Mouse (Mus musculus) gonadal fat pad, adult 2 months (tissue): ENCODE measurements around the gene Tmem211. TPM values are rescaled to one million over a fixed set of nuclear protein-coding genes. Genes with fewer than 3 reads are reported as not detected.

ENCODE experiments used
- DNase-seq: peaks from one replicate; pipeline ENCODE4 v3.0.0-alpha.2; 2012; ENCODE audit warnings: low read depth
- polyA plus RNA-seq: library from polyadenylated mRNA; depleted of rRNA; stranded (reverse); fragments of >200 nt; gene quantifications from 2 replicates; pipeline ENCODE4 v1.2.3, GENCODE M21; 2012; rRNA removed

Tmem211 gene
- polyA plus RNA-seq, 1 experiment: not detected

DNA sequence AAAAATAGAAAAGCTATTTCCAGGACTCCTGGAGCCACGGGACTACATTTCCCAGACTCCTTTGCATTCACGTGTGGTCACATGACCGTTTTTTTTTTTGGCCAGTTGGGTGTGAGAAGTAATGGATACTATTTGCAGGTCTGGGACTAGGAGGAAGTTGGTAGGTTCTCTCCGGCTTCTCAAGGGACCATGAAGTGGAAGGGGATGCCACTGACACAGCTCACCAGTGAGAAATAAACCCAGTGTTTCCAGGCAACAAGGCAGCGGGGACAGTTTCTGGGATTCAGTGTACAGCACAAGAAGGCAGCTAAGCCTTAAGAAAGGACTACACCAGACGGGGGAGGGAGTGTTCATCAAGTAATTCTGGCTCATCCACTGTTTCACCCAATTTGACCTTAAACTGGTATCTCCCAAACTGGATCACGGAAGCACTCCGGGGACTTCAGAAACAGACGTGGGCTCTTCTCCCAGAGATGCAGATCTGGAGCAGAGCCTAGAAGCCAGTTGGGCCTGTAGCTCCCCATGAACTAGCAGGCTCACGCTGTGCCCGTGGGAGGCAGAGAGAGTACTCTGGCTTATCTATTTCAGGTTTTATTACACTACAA lies 44.6 kb downstream of the Tmem211 start:
- DNase-seq: no peak

GRCm38 (mm10) chr5:113275839-113276238 lies 49.1 kb downstream of the Tmem211 start:
- no peak for DNase-seq

- no peak for DNase-seq
Observed at GRCm38 (mm10) chr5:113280138-113280856, 53.6 kb downstream of the Tmem211 start.

DNA sequence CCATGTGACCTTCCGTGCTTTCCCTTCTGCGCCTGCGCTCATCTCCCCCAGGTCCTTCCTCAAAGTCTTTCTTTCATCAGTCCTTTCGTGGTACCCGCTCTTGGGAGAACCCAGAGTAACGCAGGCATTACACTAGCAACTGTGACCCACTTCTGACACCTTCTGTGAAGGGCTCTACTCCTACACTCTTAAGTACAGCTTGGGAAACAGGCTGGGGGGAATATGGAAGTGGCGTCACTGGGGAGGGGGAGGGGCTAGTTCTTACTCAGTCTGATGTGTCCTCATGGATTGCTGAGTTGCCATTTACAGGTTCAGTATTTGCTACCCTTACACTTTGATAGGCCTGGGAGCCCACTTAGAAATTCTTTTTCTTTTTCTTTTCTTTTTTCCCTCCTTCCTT lies 54.8 kb downstream of the Tmem211 start:
- no peak for DNase-seq

DNA sequence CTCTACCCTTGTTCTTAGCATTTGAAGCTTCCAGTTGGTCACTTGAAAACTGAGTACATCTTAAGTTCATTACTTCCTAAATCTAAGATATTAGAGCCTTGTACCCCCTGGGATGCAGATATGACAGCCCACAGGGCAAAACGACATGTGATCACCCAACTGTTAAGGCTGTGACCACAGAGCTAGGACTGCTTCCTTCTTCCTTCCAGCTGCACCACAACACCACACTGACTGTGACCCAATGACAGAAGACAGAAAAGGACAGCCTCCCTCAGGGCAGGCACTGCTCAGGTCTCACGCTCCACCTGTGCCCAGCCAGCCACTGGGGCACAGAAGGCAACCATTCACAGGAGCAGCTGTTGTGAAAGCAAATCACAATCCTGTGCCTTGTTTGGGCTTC lies 57.0 kb downstream of the Tmem211 start:
- no peak for DNase-seq

DNA sequence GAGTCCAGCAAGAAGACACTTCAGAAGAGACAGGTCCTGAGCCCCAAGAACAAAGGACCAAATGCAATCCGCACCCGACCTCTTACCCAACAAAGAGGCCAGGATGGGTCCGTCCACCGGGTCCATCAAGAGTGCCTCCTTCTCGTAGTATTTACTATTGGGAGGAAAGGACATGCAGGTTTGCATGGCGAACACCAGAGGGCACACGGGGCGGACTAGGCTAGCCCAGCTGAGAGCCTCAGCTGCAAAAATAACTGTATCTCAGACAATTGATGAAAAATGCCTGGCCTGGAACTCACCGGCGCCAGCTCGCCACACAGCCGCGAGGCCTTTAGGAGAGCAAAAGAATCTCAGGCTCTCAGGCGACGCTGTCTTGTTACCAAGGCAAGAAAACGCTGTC lies 58.8 kb downstream of the Tmem211 start:
- DNase-seq: no peak

DNA sequence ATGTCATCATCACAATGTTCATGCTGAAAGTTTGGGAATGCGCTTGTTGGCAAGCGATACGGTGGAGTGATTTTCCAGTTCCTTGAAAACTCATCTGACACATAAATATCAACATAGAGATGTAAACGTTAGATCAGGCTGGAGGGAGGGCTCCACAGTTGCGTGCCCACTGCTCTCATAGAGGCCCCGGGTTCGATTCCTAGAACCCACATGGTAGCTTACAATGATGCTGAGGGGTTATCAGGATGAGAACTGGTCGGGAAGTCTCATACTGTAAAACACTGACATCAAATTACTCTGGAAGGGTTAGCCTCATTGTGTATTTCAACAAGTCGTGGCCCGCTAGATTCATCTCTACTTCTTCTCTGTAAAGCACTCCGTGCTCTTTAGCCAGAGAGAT lies 59.3 kb downstream of the Tmem211 start:
- no peak for DNase-seq

GRCm38 (mm10) chr5:113286591-113287520 lies 60.1 kb downstream of the Tmem211 start:
- no peak for DNase-seq

- no peak for DNase-seq
Observed at GRCm38 (mm10) chr5:113287762-113288161, 61.1 kb downstream of the Tmem211 start.

DNA sequence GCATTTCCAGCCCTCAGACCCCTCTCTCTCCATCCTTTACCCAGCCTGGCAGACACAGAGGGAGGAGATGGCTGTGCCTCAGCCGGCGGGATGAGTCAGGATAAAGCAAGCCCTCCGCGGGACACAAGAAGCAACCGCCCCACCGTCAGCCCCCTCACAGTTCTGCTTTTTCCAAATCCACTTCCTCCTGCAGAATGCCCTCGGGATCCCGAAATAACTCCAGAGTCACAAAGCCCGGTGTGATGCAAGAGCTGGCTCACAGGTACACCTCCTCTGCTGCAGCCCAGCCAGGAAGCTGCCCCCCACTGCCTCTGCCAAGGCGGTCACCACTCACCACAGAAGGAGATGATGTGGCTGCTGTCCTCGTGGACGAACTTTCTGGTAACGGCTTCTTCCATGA lies 61.8 kb downstream of the Tmem211 start:
- no peak for DNase-seq

Other genes with a start within 250 kb of the Tmem211 start
- 8.5 and 11.2 TPM in 2 replicates for gene Grk3, start 211.1 kb upstream of the Tmem211 start, polyA plus RNA-seq
- not detected in 2 replicates for gene Crybb2, start 156.8 kb upstream of the Tmem211 start, polyA plus RNA-seq
- 2.1 and 3.5 TPM in 2 replicates for gene Crybb3, start 145.3 kb upstream of the Tmem211 start, polyA plus RNA-seq
- gene 2900026A02Rik, start 5.7 kb upstream of the Tmem211 start, polyA plus RNA-seq: 16.7 and 22.4 TPM in 2 replicates
- gene Sgsm1, start 83.9 kb downstream of the Tmem211 start, polyA plus RNA-seq: 10.4 and 10.6 TPM in 2 replicates
- not detected in 2 replicates for gene Aym1, start 130.4 kb downstream of the Tmem211 start, polyA plus RNA-seq